Mouse (Mus musculus) E14TG2a.4 (cell line): Measurements from ENCODE around the gene Olfr1232.

ENCODE experiments used
- H3K27me3 ChIP-seq: 2 replicates; pipeline ENCODE4 v1.6.1; 2014; ENCODE audit warnings: low read length, control low read depth; ENCODE audit not compliant: insufficient read depth
- H3K36me3 ChIP-seq: 2 replicates; pipeline ENCODE4 v1.6.1; 2014; ENCODE audit warnings: low read length, control low read depth; ENCODE audit not compliant: insufficient read depth
- H3K4me1 ChIP-seq: replicated peaks from 2 replicates; pipeline ENCODE4 v1.6.1; 2014; ENCODE audit warnings: low read depth, low read length, control low read depth
- H3K4me3 ChIP-seq: replicated peaks from 2 replicates; pipeline ENCODE4 v1.5.1; 2014; ENCODE audit warnings: mild to moderate bottlenecking, low read length
- H3K9me3 ChIP-seq: 2 replicates; pipeline ENCODE4 v1.6.1; 2014; ENCODE audit warnings: low read length, control low read depth
- CTCF ChIP-seq: conservative IDR thresholded peaks from 2 replicates; pipeline ENCODE4 v1.5.1; 2014; ENCODE audit warnings: low read length
- NANOG ChIP-seq: IDR thresholded peaks from 2 replicates; pipeline ENCODE4 v1.6.1; 2014; ENCODE audit warnings: borderline replicate concordance, low read length, mixed read lengths
- POU5F1 ChIP-seq: IDR thresholded peaks from 2 replicates; pipeline ENCODE4 v1.6.1; 2014; ENCODE audit warnings: low read length, borderline replicate concordance

The Olfr1232 gene

DNA sequence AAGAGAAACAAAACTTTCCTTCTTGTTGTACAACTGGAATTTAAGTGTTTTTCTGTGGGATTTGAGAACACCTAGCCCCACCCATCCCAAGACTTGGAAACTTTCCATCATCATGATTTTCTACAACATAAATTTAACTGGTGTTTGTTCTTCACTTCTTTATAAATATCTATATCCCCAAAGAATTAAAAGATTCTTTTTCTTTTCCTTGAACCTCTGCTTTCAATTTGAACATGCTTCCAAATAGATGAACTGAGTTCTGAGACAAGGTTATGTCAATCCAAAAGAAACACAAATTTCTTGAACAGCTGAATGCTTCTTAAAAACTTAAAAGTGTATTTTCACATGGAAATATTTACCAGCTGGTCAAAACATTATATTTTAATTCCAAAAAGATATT is at the start of gene Olfr1232:
Gene Olfr1232, minus strand, starts transcription at position 101 of the 400 bp plus-strand sequence.
- no peaks in the 10 kb centered on the region for H3K9me3 ChIP-seq
- TF ChIP-seq POU5F1 (no peak), CTCF (no peak), NANOG (no peak)
- no peaks in the 10 kb centered on the region for H3K4me1 ChIP-seq
- no peaks in the 10 kb centered on the region for H3K36me3 ChIP-seq
- no peaks in the 10 kb centered on the region for H3K27me3 ChIP-seq
- H3K4me3 ChIP-seq, result no peak within 1 kb of the TSS

DNA sequence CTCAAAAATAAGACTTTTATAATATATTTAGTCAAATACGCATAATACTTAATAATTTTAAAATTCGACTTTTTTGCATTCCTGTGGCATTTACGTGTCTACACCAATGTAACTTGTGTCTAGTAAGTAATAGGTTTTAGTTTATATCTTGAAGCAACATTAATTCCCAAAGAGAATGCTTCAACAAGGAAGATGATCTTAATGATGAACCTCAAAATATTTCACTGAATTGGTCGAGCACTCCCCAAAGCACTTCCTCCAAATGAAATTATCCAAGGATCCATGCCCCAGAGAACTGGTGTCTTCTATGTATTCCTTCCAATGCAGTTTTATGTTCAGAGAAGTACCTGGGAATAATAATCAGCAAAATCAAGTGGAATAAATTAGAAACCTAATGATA is 35.3 kb upstream of the Olfr1232 start, which contains the start of gene Olfr1234:
Gene Olfr1234, minus strand, starts transcription at position 101 of the 400 bp plus-strand sequence.
- no peaks in the 10 kb centered on the region for H3K4me1 ChIP-seq

DNA sequence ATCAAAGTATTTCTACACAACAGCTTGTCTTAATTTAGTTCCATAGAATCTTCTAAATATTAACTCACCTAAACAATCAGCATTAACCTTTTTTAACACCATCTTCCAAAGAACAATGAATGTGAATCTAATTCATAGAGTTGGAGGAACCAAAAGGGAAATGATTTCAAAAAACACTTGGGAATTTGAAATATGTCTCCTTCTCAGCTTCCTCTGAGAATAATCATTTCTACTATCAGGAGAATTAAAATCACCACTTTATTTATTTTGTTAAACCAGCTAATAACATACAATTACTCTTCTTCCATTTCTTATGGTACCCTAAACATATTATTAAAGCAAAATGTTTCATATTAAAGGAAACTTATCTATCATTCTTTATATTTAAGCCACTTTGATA is 12.8 kb upstream of the Olfr1232 start, which contains the start of gene Olfr1233:
Gene Olfr1233, minus strand, starts transcription at position 101 of the 400 bp plus-strand sequence.
- no peak within 1 kb of the TSS for H3K4me3 ChIP-seq
- H3K36me3 ChIP-seq, result no peaks in the 10 kb centered on the region
- H3K27me3 ChIP-seq, result no peaks in the 10 kb centered on the region
- TF ChIP-seq NANOG (no peak), POU5F1 (no peak), CTCF (no peak)
- H3K9me3 ChIP-seq, result no peaks in the 10 kb centered on the region
- no peaks in the 10 kb centered on the region for H3K4me1 ChIP-seq

More for the DNA sequence above, 35.3 kb upstream of the Olfr1232 start, which contains the start of gene Olfr1234:
- no peaks in the 10 kb centered on the region for H3K36me3 ChIP-seq
- no peak within 1 kb of the TSS for H3K4me3 ChIP-seq
- no peaks in the 10 kb centered on the region for H3K27me3 ChIP-seq
- no peak for TF ChIP-seq NANOG
- no peak for TF ChIP-seq POU5F1
- TF ChIP-seq CTCF, result no peak
- no peaks in the 10 kb centered on the region for H3K9me3 ChIP-seq

DNA sequence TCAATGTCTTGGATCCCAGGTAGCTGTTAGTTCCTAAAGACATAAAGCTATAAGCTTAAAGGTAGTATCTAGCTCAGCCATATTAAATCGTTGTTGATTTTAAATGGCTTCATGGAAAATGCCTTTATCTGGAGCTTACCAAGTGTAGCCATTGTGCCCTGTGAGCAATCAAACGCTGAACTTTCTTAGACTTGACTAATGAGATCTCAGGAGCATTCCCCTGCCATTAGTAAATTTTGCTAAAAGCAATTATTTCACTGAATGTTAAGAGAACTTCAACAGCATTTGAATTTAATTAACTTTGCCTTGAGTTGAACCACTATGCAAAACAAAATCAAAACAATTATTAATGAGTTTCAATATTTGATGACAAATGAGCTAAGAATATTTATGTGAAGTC is 22.5 kb downstream of the Olfr1232 start, which contains the start of gene Olfr1231:
Gene Olfr1231, minus strand, starts transcription at position 101 of the 400 bp plus-strand sequence.
- Histone ChIP-seq H3K27me3 (no peaks in the 10 kb centered on the region), H3K4me3 (no peak within 1 kb of the TSS), H3K36me3 (no peaks in the 10 kb centered on the region), H3K9me3 (0 out of 2 replicates have a peak, but pooled peaks cover 6% of the 10 kb centered on the region), H3K4me1 (no peaks in the 10 kb centered on the region)
- TF ChIP-seq POU5F1 (no peak), CTCF (no peak), NANOG (no peak)

DNA sequence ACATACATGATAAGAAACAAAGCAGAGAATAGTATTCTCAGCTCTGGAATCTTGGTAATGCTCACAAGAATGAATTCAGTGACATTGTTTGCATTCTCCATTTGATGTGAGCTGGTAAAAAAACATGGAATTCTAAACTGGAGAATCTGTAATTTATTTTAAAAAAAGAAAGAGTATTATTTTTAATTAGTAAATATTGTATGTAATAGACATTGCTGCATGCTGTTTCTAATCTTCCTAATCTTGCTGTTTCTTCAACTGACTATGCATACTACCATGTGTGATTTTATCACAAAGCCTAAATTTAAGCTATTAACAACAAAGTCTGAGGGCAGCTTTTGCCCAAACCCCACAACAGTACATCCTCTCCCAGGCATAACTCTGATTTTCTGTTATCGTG is 32.3 kb downstream of the Olfr1232 start, which contains the start of gene Olfr1230:
Gene Olfr1230, minus strand, starts transcription at position 101 of the 400 bp plus-strand sequence.
- H3K36me3 ChIP-seq, result no peaks in the 10 kb centered on the region
- no peak within 1 kb of the TSS for H3K4me3 ChIP-seq
- no peak for TF ChIP-seq POU5F1
- TF ChIP-seq CTCF, result no peak
- TF ChIP-seq NANOG, result no peak
- no peaks in the 10 kb centered on the region for H3K4me1 ChIP-seq
- H3K9me3 ChIP-seq, result no peaks in the 10 kb centered on the region
- no peaks in the 10 kb centered on the region for H3K27me3 ChIP-seq

DNA sequence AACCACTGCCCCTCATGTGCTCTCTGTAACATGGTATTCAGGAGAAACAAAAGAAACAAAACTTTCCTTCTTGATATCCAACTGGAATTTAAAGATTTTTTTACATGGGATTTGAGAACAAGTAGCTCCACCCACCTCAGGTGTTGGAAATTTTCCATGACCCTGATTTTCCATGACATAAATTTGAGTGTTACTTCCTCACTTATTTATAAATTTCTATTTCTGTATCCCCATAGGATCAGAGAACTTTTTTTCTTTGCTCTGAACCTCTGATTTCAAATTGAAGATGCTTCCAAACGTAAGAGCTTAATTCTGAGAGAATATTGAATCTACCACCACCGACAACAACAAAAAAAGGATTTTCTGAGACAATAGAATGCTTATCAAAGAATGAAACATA is 41.6 kb downstream of the Olfr1232 start, which contains the start of gene Olfr1229:
Gene Olfr1229, minus strand, starts transcription at position 101 of the 400 bp plus-strand sequence.
- no peaks in the 10 kb centered on the region for H3K4me1 ChIP-seq
- H3K36me3 ChIP-seq, result no peaks in the 10 kb centered on the region
- TF ChIP-seq CTCF (no peak), POU5F1 (no peak), NANOG (no peak)
- H3K27me3 ChIP-seq, result no peaks in the 10 kb centered on the region
- no peaks in the 10 kb centered on the region for H3K9me3 ChIP-seq
- no peak within 1 kb of the TSS for H3K4me3 ChIP-seq
